Mouse (Mus musculus) heart, postnatal 0 days (tissue): ENCODE measurements around the gene Cmtm6. TPM values are rescaled to one million over a fixed set of nuclear protein-coding genes. Genes with fewer than 3 reads are reported as not detected.
A peak's percentile ranks its signal among the peaks of the same experiment; 100 is the strongest.

Experiments used
- ATAC-seq: fragments of 200-750 bp; cut with Nextera tagmentation; 2 replicates; pipeline ENCODE4 v1.8.0; 2017; ENCODE audit warnings: low read depth, moderate number of reproducible peaks, moderate library complexity; ENCODE audit not compliant: insufficient read depth
- DNase-seq: peaks from one replicate; pipeline ENCODE4 v3.0.0-alpha.2; 2016; ENCODE audit warnings: low spot score
- H3K27ac ChIP-seq: fragments of 300-500 bp; sonication (generic); 2 replicates; pipeline ENCODE4 v1.5.1; 2014; ENCODE audit warnings: low read depth, mild to moderate bottlenecking
- H3K27me3 ChIP-seq: fragments of 300-500 bp; sonication (generic); 2 replicates; pipeline ENCODE4 v1.6.1; 2014; ENCODE audit warnings: low read length, mixed read lengths; ENCODE audit not compliant: control insufficient read depth, insufficient read depth
- H3K36me3 ChIP-seq: fragments of 300-500 bp; sonication (generic); replicated peaks from 2 replicates; pipeline ENCODE4 v1.6.1; 2014; ENCODE audit warnings: low read length, mixed read lengths; ENCODE audit not compliant: control insufficient read depth, insufficient read depth
- H3K4me1 ChIP-seq: fragments of 300-500 bp; sonication (generic); 2 replicates; pipeline ENCODE4 v1.6.1; 2014; ENCODE audit warnings: antibody characterized with exemption; ENCODE audit not compliant: control insufficient read depth, insufficient read depth
- H3K4me2 ChIP-seq: fragments of 300-500 bp; sonication (generic); 2 replicates; pipeline ENCODE4 v1.6.1; 2014; ENCODE audit warnings: low read depth, mild to moderate bottlenecking, low read length, moderate library complexity
- H3K4me3 ChIP-seq: fragments of 300-500 bp; sonication (generic); 2 replicates; pipeline ENCODE4 v1.5.1; 2014; ENCODE audit warnings: low read depth, low read length
- H3K9ac ChIP-seq: fragments of 300-500 bp; sonication (generic); replicated peaks from 2 replicates; pipeline ENCODE4 v1.6.1; 2014; ENCODE audit warnings: low read depth, low read length, mixed read lengths
- H3K9me3 ChIP-seq: fragments of 300-500 bp; sonication (generic); replicated peaks from 2 replicates; pipeline ENCODE4 v1.6.1; 2016; ENCODE audit warnings: low read length; ENCODE audit not compliant: control insufficient read depth
- CTCF ChIP-seq: IDR thresholded peaks from 2 replicates; pipeline ENCODE4 v1.5.1; 2016; ENCODE audit warnings: antibody characterized with exemption, control low read depth, low read depth
- EP300 ChIP-seq: IDR thresholded peaks from 2 replicates; pipeline ENCODE4 v1.6.1; 2016; ENCODE audit warnings: antibody characterized with exemption, low read depth
- WGBS: fragments of 180-500 bp; shearing (Covaris S2); extraction: QIAGEN DNeasy Blood & Tissue Kit; methylation state at CpG from one replicate; pipeline ENCODE4 v1.1.7; 2014; 5-methylcytosine and 5-hydroxymethylcytosine counted together
- polyA plus RNA-seq: library from polyadenylated mRNA; unstranded; fragments of >200 nt; fragmentation: Nextera tagmentation; extraction: Ambion mirVana; gene quantifications from 2 replicates; pipeline ENCODE4 v1.2.1, GENCODE M21; 2015
- total RNA-seq: library from RNA; depleted of rRNA; stranded (reverse); fragments of >200 nt; gene quantifications from 2 replicates; pipeline ENCODE4 v1.2.3, GENCODE M21; 2014; ENCODE audit warnings: low replicate concordance

Gene Cmtm6
- total and polyA plus RNA-seq, 2 experiments from 2014 or later, result 22.8 to 33.8 TPM

DNA sequence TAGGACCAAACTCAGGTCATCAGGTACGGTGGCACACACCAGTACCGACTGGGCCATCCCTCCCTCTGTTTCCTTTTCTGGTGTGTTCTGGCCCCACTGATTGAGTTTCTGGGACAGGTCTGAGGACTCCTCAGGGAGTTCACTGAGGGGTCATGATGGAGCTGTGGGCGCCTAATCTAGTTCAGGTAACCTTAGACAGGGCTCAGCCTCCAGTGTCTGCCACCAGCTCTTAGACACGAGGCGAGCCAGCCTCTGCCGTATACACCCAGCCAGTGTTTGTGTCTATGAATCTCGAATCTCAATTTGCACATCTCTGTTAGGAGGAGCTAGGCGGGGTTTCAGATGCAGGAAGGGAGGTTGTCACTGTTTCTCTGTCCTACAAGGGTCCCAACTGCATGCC is 59.1 kb downstream of the Cmtm6 start:
- DNase-seq (no peak), ATAC-seq (no peak)
- Histone ChIP-seq H3K4me2 (no peak overlapping the region), H3K9ac (no peak overlapping the region), H3K9me3 (0 out of 2 replicates have a peak, but pooled peaks cover 4% of the 10 kb centered on the region), H3K27ac (no peak overlapping the region), H3K36me3 (no peaks in the 10 kb centered on the region), H3K4me3 (no peak overlapping the region), H3K4me1 (no peaks in the 10 kb centered on the region), H3K27me3 (no peaks in the 10 kb centered on the region)
- WGBS, result 79% methylated on average over 8 of the region's 8 CpGs
- TF ChIP-seq CTCF (no peak), EP300 (no peak)

GRCm38 (mm10) chr9:114793764-114794295 is 62.9 kb downstream of the Cmtm6 start:
- Histone ChIP-seq H3K9me3 (no peaks in the 10 kb centered on the region), H3K36me3 (no peaks in the 10 kb centered on the region), H3K4me3 (no peak overlapping the region), H3K9ac (no peak overlapping the region), H3K27ac (no peak overlapping the region), H3K4me1 (no peaks in the 10 kb centered on the region), H3K27me3 (no peaks in the 10 kb centered on the region), H3K4me2 (no peak overlapping the region)
- WGBS, result 82% methylated on average over 9 of the region's 9 CpGs
- TF ChIP-seq CTCF (no peak), EP300 (no peak)
- DNase-seq, result no peak
- no peak for ATAC-seq

DNA sequence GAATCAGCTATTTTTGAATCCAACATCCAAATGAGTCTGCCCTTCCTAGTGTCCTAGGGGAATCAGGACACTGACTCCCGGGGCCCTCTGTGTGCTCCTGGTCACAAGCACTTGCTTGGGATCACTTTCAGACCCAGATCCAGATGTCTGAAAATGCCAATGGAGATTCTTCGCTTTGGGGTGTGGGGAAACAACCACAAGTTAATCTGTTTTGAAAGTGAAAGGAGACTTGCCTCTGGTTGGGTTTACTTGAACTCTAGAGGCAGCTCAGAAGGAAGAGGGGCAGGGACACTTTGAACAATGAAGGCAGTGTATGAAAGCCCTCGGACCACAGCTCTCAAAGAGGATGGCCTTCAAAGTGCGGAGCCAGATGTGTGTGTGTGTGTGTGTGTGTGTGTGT is 63.6 kb downstream of the Cmtm6 start:
- Histone ChIP-seq H3K4me2 (no peak overlapping the region), H3K4me1 (no peaks in the 10 kb centered on the region), H3K27me3 (no peaks in the 10 kb centered on the region), H3K36me3 (no peaks in the 10 kb centered on the region), H3K9ac (no peak overlapping the region), H3K27ac (no peak overlapping the region), H3K4me3 (no peak overlapping the region), H3K9me3 (no peaks in the 10 kb centered on the region)
- DNase-seq (no peak), ATAC-seq (no peak)
- no peak for TF ChIP-seq CTCF
- TF ChIP-seq EP300, result no peak
- 69% methylated on average over 4 of the region's 4 CpGs for WGBS

DNA sequence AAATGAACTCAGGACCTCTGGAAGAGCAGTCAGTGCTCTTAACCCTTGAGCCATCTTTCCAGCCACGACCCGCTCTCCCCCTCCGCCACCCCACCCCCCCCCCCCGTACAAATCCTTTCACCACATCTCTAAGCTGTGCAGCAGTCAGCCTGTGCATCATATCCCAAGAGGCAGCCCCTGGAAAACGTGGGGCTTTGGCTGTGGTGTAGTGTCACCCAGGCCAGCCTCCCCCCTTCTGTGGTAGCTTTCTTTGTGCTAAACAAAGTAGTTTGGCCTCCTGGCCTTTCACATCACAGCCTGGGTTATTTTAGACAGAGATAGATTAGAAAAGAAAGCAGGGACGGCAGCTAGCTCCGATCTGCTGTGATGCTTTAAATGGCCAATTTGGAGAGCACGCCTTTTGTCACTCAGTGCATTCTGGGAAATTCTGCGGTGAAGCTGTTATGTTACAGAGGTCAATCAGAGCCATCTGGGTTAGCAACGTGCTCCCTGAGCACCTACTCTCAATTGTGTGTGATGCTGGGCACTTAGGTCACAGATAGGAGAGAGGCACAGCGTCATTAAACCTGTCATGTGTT is 65.6 kb downstream of the Cmtm6 start:
- ATAC-seq (no peak), DNase-seq (no peak)
- Histone ChIP-seq H3K27ac (no peak overlapping the region), H3K27me3 (no peaks in the 10 kb centered on the region), H3K4me3 (no peak overlapping the region), H3K9ac (no peak overlapping the region), H3K9me3 (no peaks in the 10 kb centered on the region), H3K4me1 (no peaks in the 10 kb centered on the region), H3K36me3 (no peaks in the 10 kb centered on the region), H3K4me2 (no peak overlapping the region)
- no peak for TF ChIP-seq CTCF
- 26% methylated on average over 10 of the region's 11 CpGs for WGBS

GRCm38 (mm10) chr9:114797329-114798004 is 66.6 kb downstream of the Cmtm6 start:
- Histone ChIP-seq H3K36me3 (no peaks in the 10 kb centered on the region), H3K9me3 (no peaks in the 10 kb centered on the region), H3K4me2 (no peak overlapping the region), H3K9ac (no peak overlapping the region), H3K4me3 (no peak overlapping the region), H3K27me3 (no peaks in the 10 kb centered on the region), H3K27ac (no peak overlapping the region), H3K4me1 (no peaks in the 10 kb centered on the region)
- WGBS, result 55% methylated on average over 11 of the region's 11 CpGs
- DNase-seq (peak; percentile 78), ATAC-seq (peak; percentile 75)
- TF ChIP-seq EP300, result no peak
- peak; percentile 99 for TF ChIP-seq CTCF
